Mouse (Mus musculus) pancreas, adult 10 weeks (tissue): Measurements from ENCODE around the gene Olfr267. TPM values are rescaled to one million over a fixed set of nuclear protein-coding genes. Genes with fewer than 3 reads are reported as not detected.

Experiments
- polyA plus RNA-seq: library from polyadenylated mRNA; stranded (reverse); fragments of 350-450 nt; fragmentation: Illumina TruSeq; extraction: RNeasy Lipid Tissue Mini Kit (QIAGEN cat#74804); gene quantifications from one replicate; pipeline ENCODE4 v1.2.3, GENCODE M21; 2015; ENCODE audit warnings: low read depth, low replicate concordance; ENCODE audit not compliant: insufficient read depth

Gene Olfr267
- not detected for polyA plus RNA-seq

DNA sequence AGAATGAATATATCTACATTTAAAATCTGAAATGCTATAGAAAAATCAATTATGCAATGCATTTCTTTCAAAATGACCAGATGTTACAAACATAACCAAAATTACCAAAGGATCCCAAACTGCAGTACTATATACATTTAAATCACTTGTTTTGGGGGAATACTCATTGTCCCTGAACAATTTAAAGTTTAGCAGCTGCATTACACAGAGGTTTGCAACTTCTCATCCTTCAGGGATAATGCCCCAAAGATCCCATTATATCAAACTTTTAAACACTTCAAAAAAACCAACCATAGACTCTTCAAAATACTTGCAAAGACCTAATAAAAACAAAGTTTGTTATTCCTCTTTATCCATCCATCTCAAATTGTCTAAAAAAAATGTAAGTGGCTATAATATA is at the start of gene Olfr267:
TSS of gene Olfr267 (minus strand) at position 101 of the 400 bp plus-strand sequence.

Other genes with a start within 250 kb of the Olfr267 start
- gene Lpar1, start 233.8 kb downstream of the Olfr267 start, polyA plus RNA-seq, result 3.3 TPM
- gene Ecpas, start 125.0 kb upstream of the Olfr267 start, polyA plus RNA-seq, result 13.8 TPM
- gene Zkscan16, start 155.9 kb upstream of the Olfr267 start, polyA plus RNA-seq, result 0.66 TPM
- 2.6 TPM for gene Ptgr1, start 199.4 kb upstream of the Olfr267 start, polyA plus RNA-seq
- 2.2 TPM for gene Dnajc25, start 207.3 kb upstream of the Olfr267 start, polyA plus RNA-seq
- not detected for gene Gm20503, start 215.5 kb upstream of the Olfr267 start, polyA plus RNA-seq
- gene Gng10, start 247.4 kb upstream of the Olfr267 start, polyA plus RNA-seq, result 7.0 TPM